Mouse (Mus musculus) kidney, postnatal 0 days (tissue): ENCODE data around the gene Dnajc22. TPM values are rescaled to one million over a fixed set of nuclear protein-coding genes. Genes with fewer than 3 reads are reported as not detected.
A peak's percentile ranks its signal among the peaks of the same experiment; 100 is the strongest.

ENCODE experiments used
- ATAC-seq: fragments of 200-750 bp; cut with Nextera tagmentation; replicated peaks from 2 replicates; pipeline ENCODE4 v1.8.0; 2017; ENCODE audit warnings: low read depth, moderate number of reproducible peaks, moderate TSS enrichment, moderate library complexity; ENCODE audit not compliant: low FRiP score
- DNase-seq: peaks from one replicate; pipeline ENCODE4 v3.0.0-alpha.2; 2016; ENCODE audit warnings: low spot score
- H3K27ac ChIP-seq: fragments of 300-500 bp; sonication (generic); 2 replicates; pipeline ENCODE4 v1.5.1; 2014; ENCODE audit warnings: mild to moderate bottlenecking
- H3K27me3 ChIP-seq: fragments of 300-500 bp; sonication (generic); 2 replicates; pipeline ENCODE4 v1.6.1; 2014; ENCODE audit warnings: low read length, mixed read lengths; ENCODE audit not compliant: insufficient read depth
- H3K36me3 ChIP-seq: fragments of 300-500 bp; sonication (generic); 2 replicates; pipeline ENCODE4 v1.6.1; 2014; ENCODE audit warnings: low read length, mixed read lengths; ENCODE audit not compliant: insufficient read depth
- H3K4me1 ChIP-seq: fragments of 300-500 bp; sonication (generic); replicated peaks from 2 replicates; pipeline ENCODE4 v1.6.1; 2014; ENCODE audit warnings: antibody characterized with exemption, low read length, mixed read lengths; ENCODE audit not compliant: insufficient read depth
- H3K4me2 ChIP-seq: fragments of 300-500 bp; sonication (generic); 2 replicates; pipeline ENCODE4 v1.6.1; 2014; ENCODE audit warnings: mild to moderate bottlenecking, low read length, moderate library complexity, mixed read lengths
- H3K4me3 ChIP-seq: fragments of 300-500 bp; sonication (generic); replicated peaks from 2 replicates; pipeline ENCODE4 v1.5.1; 2014; ENCODE audit warnings: low read depth, low read length
- H3K9ac ChIP-seq: fragments of 300-500 bp; sonication (generic); 2 replicates; pipeline ENCODE4 v1.6.1; 2014; ENCODE audit warnings: low read depth, low read length
- H3K9me3 ChIP-seq: fragments of 300-500 bp; sonication (generic); replicated peaks from 2 replicates; pipeline ENCODE4 v1.6.1; 2016; ENCODE audit warnings: low read length, inconsistent platforms, mixed read lengths
- CTCF ChIP-seq: IDR thresholded peaks from 2 replicates; pipeline ENCODE4 v1.5.1; 2016; ENCODE audit warnings: antibody characterized with exemption, low read depth, mild to moderate bottlenecking, moderate library complexity
- WGBS: fragments of 180-500 bp; shearing (Covaris S2); extraction: QIAGEN DNeasy Blood & Tissue Kit; methylation state at CpG from one replicate; pipeline ENCODE4 v1.1.7; 2014; 5-methylcytosine and 5-hydroxymethylcytosine counted together
- polyA plus RNA-seq: library from polyadenylated mRNA; unstranded; fragments of >200 nt; fragmentation: Nextera tagmentation; extraction: Ambion mirVana; gene quantifications from 2 replicates; pipeline ENCODE4 v1.2.1, GENCODE M21; 2015

Gene Dnajc22
- polyA plus RNA-seq, 1 experiment from 2014 or later: 8.8 TPM

DNA sequence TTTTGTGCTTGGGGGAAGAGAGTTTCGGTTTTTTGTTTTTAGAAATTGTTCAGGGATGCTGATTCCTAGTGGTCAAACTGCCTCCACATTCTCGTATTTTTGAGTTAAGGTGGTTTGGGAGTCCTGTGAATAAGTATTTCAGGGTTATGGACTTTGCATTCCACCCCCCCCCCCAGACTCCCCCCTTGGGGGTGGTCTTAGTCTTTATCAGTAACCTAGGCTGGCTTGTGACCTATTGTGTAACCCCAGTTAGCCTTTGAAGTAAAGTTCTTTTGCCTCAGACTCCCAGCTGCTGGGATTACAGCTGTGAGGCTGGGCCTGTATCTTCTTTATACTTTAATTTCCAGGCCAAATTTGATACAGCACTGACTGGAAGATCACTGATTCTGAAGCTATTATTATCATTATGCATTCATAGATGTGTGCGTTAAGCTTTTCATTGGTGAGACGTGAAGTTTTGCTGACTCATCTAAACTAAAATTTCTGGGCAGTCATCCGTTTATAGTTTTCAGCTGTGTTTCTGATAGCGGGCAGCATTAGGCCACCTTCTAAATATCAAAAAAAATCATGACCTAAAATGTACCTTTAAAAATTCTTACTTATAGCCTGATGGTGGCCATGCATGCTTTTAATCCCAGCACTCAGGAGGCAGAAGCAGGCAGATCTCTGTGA lies 35.0 kb downstream of the Dnajc22 start:
- H3K4me3 ChIP-seq: peak overlapping the region; percentile 62; the same call in 1 of the 2 replicates
- no peaks in the 10 kb centered on the region for H3K9me3 ChIP-seq
- H3K4me1 ChIP-seq: peaks cover 13% of the 10 kb centered on the region; the same call in 1 of the 2 replicates
- no peak for TF ChIP-seq CTCF
- 64% methylated on average over 6 of the region's 6 CpGs for WGBS
- peak overlapping the region; percentile 67 for H3K4me2 ChIP-seq
- no peaks in the 10 kb centered on the region for H3K36me3 ChIP-seq
- no peak for ATAC-seq
- H3K27me3 ChIP-seq: no peaks in the 10 kb centered on the region
- no peak overlapping the region for H3K9ac ChIP-seq
- no peak overlapping the region for H3K27ac ChIP-seq
- no peak for DNase-seq

DNA sequence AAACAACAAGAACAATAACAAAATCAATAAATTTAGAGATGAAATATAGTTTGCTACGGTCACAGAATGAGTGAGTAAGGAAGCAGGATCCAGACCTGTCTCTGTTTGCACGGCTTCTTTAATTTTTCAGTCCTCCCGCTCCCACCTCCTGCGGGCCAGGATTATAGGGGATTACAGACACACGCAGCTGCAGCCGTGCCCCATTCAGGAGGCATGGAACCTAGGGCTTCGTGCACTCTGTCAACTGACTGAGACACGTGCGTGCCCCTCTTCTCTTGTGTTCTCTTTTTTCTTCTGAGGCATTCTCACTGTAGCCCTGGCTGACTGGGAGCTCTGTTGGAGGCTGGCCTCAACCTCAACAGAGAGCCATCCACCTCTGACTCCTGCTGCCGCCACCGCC lies 36.5 kb downstream of the Dnajc22 start:
- Histone ChIP-seq H3K4me1 (peaks cover 13% of the 10 kb centered on the region; the same call in 1 of the 2 replicates), H3K27ac (peak overlapping the region; percentile 19; the same call in 1 of the 2 replicates), H3K9me3 (no peaks in the 10 kb centered on the region), H3K9ac (0 out of 2 replicates have a peak overlapping the region, but pooled peaks have one; percentile 31), H3K4me2 (no peak overlapping the region), H3K4me3 (no peak overlapping the region), H3K36me3 (no peaks in the 10 kb centered on the region), H3K27me3 (no peaks in the 10 kb centered on the region)
- ATAC-seq (no peak), DNase-seq (no peak)
- no peak for TF ChIP-seq CTCF
- WGBS: 65% methylated on average over 11 of the region's 11 CpGs

DNA sequence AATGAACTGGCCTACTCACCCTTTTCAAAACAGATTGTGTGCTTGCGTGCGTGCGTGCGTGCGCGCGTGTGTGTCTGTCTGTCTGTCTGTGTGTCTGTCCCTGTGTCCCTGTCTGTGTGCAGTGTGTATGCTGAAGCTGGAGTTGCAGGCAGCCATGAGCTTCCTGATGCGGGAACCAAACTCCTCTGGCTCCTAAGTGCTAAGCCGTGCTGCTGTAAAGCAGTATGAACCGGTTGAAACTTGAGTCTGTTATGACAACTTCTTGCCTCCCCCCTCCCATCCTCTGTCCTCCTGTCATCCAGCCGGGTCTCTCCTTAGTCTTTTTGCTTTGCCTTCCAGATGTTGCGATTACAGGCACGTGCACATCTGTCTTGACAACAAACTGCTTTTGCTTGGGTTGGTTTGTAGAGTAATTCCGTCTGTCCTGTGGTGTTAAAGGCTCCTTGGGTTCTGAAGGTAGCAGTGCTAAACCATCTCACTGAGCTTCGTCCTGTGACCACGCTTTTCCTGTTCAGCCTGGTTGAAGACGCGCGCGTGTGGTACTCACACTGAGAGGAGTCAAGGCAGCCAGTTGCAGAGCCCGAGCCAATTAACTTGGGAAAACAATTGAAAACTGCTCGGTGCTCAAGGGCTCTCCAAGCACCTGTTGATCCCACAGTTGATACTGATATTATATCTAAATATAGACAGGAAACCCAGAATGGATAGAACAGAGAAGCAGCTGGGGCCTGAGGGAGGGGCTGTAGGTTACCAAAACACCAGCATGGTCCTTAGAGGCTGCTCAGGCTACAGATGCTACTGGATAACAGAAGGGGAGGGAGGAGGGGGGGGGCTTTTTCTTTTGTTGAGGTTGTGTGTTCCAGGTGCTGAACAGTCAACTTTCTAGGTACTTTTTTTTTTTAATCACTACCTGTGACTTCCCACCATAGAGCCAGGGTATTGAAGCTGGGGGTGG lies 37.3 kb downstream of the Dnajc22 start:
- H3K9ac ChIP-seq: 0 out of 2 replicates have a peak overlapping the region, but pooled peaks have one; percentile 31

DNA sequence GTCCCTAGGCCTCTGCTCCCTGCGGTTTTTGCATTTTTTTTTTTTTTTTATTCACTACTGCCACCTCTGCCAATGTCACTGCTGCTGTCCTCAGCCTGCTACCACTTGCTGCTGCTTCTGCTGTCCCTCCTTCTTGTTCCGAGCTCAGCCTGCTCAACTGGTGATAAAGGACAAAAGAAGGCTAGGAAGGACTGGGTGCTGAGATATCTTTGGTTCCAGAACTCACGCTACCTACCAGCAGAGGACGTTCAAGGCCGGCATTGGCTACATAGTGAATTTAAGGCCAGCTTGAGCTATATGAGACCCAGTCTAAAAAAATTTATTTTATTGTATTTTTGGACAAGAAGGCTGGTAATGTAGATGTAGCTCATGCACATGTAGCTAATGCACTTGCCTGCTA lies 45.4 kb downstream of the Dnajc22 start:
- Histone ChIP-seq H3K4me2 (no peak overlapping the region), H3K36me3 (no peaks in the 10 kb centered on the region), H3K9ac (no peak overlapping the region), H3K4me3 (no peak overlapping the region), H3K27me3 (no peaks in the 10 kb centered on the region), H3K27ac (no peak overlapping the region), H3K9me3 (no peaks in the 10 kb centered on the region), H3K4me1 (no peaks in the 10 kb centered on the region)
- TF ChIP-seq CTCF: no peak
- no peak for ATAC-seq
- DNase-seq: no peak
- 89% methylated on average over 5 of the region's 5 CpGs for WGBS

More for the DNA sequence above, 37.3 kb downstream of the Dnajc22 start:
- H3K27ac ChIP-seq: peak overlapping the region; percentile 19; the same call in 1 of the 2 replicates
- 46% methylated on average over 22 of the region's 22 CpGs for WGBS
- no peak overlapping the region; the same call in 1 of the 2 replicates for H3K4me2 ChIP-seq
- DNase-seq: peak; percentile 61
- H3K4me1 ChIP-seq: peaks cover 12% of the 10 kb centered on the region; the same call in 1 of the 2 replicates
- no peaks in the 10 kb centered on the region for H3K27me3 ChIP-seq
- H3K4me3 ChIP-seq: no peak overlapping the region
- no peaks in the 10 kb centered on the region for H3K9me3 ChIP-seq
- no peak for TF ChIP-seq CTCF
- no peak for ATAC-seq
- no peaks in the 10 kb centered on the region for H3K36me3 ChIP-seq

DNA sequence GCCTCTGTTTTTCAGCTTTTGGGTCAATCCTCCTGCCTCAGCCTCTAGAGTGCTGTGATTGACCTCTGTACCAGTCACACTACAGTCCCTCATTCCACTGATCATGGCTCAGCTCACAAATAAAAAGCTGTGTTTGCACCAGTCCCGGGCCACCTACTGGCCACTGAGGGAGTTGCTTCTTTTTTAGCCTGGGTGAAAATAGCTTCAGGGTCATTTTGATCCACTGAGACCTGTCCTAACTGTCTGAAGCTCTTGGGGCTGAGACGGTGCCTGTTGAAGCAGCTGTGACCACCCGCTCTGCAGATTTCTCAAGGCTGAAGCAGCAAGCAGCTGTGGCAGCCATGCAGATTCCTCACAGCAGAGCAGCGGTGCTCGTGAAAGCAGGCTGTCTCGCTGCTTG lies 46.7 kb downstream of the Dnajc22 start:
- H3K27ac ChIP-seq: no peak overlapping the region
- H3K9me3 ChIP-seq: no peaks in the 10 kb centered on the region

DNA sequence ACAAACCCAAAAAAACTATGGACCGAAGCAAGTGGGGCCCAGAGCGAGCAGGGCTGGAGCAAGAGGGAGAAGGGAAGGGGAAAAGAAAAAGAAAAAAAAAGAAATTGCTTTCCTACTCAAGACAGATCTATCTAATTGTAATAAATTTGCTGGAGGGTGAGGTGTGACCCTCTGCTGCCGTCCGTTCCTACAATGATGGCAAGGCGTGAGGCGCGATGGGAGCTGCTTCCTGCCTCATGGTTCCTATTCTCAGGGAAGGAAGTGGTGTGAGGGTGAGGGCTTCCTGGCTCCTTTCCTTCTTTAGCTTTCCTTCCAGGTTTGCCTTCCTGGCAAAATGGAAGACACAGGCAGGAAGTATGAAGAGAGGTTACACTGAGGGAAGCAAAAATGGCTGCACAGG lies 57.5 kb downstream of the Dnajc22 start:
- H3K27ac ChIP-seq: no peak overlapping the region
- TF ChIP-seq CTCF: no peak
- peaks cover 21% of the 10 kb centered on the region for H3K36me3 ChIP-seq
- no peaks in the 10 kb centered on the region for H3K9me3 ChIP-seq
- no peak overlapping the region for H3K4me3 ChIP-seq
- ATAC-seq (no peak), DNase-seq (no peak)
- no peaks in the 10 kb centered on the region for H3K27me3 ChIP-seq
- no peak overlapping the region for H3K4me2 ChIP-seq
- no peaks in the 10 kb centered on the region for H3K4me1 ChIP-seq
- WGBS: 81% methylated on average over 7 of the region's 7 CpGs
- H3K9ac ChIP-seq: no peak overlapping the region

More for the DNA sequence above, 46.7 kb downstream of the Dnajc22 start:
- no peaks in the 10 kb centered on the region for H3K4me1 ChIP-seq
- WGBS: 61% methylated on average over 6 of the region's 6 CpGs
- H3K4me3 ChIP-seq: no peak overlapping the region
- H3K4me2 ChIP-seq: no peak overlapping the region
- H3K36me3 ChIP-seq: no peaks in the 10 kb centered on the region
- TF ChIP-seq CTCF: peak; percentile 74
- H3K9ac ChIP-seq: no peak overlapping the region
- ATAC-seq (no peak), DNase-seq (peak; percentile 51)
- H3K27me3 ChIP-seq: no peaks in the 10 kb centered on the region
